Mouse (Mus musculus): ENCODE results near the gene Rassf6. TPM values are rescaled to one million over a fixed set of nuclear protein-coding genes. Genes with fewer than 3 reads are reported as not detected.
"Not testable (repeated sequence)": the region's sequence is repeated elsewhere in the genome, so short reads cannot be mapped to it uniquely, and the experiment has no call there.

Gene Rassf6
- total RNA-seq, 1 experiment from 2014 or later, result 1.7 TPM

DNA sequence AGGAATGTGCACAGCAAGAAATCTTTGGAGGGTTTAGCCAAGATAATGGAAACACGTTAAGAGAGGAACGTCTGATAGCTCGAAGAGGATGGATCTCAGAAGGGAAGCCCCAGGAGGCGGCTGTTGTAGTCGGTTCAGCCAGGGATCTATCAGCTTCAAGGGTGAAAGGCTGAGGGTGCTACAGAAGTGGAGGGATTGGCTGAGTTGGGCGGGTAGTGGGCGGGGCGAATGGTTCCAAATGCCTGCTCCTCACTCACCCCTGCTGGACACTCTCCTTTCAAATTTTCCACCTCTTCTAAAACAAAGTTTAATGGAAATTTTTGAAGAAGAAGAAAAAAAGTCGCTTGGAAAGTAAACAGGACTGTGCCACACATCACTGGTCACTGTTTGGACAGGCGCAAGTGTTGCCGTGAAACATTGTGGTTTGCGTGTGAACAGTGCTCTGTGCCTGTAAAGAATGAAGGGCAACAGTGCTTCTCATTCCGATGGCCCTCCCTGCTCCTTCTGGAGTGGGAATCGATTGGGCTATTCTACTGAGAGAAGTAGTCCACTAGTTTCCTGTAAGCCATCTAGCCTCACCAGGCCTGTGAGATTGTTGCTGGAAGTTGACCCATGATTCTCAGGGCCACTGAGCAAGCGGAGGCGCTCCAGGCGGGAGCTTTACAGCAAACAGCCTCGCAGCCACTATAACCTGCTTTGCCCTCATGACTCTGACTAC is 15.6 kb downstream of the Rassf6 start:
- DNase-seq, result no peak

DNA sequence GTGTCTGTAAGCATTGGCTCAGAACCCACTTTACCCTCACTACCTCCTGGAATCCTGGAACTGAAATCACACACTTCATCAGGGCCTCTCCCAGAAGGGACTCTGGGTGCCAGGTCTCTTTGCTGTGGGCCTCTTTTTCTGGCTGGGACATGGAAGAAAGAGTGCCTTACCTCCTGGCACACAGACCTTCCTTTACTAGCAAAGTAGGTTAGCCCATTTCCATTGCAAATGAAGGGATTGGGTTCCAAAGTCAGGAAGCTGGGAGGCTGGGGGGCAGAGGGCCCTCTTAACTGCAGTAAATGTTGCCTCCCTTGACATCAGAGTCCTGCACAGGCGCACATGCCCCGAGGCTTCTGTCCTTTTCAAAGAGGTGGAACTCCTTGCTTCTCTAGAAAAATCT is 17.2 kb downstream of the Rassf6 start:
- no peak for DNase-seq

DNA sequence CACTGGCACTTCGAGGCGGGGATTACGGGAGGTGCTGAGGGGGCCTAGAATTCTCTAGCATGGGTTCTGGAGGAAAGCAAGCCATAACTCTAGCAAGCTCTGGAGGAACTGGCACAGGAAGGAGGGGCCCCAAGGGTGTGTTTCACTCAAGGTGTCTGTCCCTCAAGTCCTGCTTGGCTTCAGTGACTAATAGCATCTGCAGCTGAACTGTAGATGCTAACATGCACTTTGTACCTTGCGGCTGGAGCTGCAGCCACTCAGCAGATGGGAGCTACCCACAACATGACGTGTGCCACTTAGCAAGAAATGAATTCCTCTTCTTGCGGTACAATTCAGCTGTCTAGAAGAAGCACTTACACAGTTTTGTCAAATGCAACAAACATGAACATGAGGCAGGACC is 18.7 kb downstream of the Rassf6 start:
- no peak for DNase-seq

DNA sequence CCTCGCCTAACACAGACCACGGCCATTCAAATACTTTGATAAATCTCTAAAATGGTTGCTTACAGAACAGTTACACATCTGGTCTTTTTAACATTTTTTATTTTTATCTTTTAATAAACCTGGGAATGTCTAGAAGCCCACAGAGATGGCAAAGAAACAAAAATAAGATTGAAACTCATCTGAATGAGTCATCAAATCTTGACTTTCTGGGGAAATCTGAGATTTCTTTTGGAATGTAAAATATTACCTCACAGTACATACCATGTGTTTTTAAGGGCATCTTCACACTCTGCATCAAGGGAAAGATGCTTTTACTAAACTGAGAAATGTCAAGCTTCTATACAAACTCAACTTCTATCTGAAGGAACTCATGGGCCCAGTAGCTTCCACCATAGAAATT is 19.1 kb downstream of the Rassf6 start:
- no peak for DNase-seq

DNA sequence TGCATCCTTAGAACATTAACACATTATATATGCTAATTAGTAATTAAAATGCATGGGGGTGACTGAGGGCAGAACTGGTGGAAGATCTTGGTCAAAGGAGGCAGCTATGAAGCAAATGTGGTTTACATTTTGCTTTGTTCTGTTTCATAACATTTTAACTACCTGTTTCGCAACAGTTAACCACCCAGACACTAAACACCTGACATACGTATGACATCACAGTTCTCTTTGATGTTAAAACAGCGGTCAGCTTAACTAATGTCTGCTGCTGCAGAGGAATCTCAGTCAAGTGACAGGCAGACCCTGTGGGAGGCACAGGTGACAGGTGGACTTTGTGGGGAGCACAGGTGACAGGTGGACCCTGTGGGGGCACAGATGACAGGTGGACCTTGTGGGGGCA is 22.6 kb downstream of the Rassf6 start:
- no peak for DNase-seq

DNA sequence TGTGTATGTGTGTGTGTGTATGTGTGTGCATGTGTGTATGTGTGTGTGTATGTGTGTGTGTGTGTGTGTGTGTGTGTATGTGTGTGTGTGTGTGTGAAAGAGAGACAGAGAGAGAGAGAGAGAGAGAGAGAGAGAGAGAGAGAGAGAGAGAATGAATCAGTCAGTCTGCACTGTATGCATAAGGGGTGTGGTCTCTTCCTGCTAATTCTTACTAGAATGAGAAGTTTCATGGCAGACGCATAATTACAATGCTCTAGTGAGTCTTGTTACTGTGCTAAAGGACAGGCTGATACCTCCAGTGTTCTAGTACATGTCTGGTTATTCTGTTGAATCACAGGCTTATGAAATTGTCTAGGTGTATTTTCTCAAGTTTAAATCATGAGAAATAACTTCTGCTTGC is 27.7 kb downstream of the Rassf6 start:
- DNase-seq, result not testable (repeated sequence)

DNA sequence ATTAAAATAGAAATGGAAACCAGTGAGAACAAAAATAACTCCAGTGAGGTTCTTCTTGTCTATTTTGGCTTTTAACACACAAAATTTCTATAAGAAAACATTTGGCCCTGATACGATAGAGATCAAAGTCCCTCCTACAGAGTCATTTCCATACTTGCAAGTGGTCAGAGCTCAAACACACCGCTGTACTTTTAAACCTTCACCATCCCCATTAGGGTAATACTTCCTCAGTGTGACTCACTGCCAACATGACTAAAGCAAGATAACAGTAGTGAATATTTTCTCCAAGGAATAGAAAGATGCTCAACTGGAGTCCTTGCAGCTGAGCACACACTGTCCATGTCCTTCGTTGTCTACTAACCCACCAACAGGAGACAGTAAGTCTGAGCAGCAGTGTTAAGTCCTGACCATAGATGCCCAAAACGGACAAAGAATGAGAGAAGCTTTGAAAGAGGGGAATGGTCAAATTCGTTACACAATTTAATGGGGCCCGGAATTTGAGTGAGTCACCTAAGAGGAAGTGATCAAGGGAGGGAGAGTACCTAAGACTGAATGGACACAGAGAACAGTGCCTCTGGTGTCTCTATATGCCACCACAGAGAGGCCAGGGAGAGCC is 28.4 kb downstream of the Rassf6 start:
- no peak for DNase-seq

DNA sequence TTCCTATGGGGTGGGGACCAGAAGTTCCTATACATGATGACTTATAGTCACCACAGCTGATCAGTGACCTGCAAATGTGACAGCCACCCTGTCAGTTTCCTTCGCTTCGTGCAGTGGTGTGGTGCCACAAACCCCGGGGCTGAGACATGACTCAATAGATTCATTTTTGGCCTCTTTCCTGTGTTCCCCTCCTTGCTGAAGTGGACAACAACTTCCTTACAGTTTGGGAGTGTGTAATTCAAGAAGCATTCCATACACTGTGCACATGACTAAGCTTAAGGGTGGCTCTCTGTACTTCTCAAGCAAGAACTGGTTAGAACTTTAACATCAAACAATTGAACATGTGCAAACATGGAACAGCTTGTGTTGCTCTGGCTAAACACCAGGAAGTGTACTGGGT is 29.1 kb downstream of the Rassf6 start:
- no peak for DNase-seq

DNA sequence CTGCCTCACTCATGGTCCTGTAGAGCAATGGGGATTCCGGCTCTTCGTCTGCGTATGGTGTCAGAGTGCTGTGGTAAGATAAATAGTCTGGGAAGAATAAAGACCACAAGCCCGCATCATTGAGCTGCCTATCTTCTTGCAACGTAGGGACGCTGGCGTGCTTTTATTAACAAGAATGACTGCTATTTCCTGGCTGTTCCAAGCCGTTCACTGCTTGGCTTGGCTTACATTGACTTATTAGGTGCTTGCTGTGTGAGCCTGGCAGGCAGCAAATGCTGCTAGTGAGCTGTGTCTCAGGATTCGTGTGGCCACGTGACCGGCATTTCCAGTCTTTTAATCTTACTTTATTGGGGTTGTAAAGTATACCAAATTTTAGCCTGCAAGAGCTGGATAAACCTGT is 31.6 kb downstream of the Rassf6 start:
- DNase-seq, result no peak

DNA sequence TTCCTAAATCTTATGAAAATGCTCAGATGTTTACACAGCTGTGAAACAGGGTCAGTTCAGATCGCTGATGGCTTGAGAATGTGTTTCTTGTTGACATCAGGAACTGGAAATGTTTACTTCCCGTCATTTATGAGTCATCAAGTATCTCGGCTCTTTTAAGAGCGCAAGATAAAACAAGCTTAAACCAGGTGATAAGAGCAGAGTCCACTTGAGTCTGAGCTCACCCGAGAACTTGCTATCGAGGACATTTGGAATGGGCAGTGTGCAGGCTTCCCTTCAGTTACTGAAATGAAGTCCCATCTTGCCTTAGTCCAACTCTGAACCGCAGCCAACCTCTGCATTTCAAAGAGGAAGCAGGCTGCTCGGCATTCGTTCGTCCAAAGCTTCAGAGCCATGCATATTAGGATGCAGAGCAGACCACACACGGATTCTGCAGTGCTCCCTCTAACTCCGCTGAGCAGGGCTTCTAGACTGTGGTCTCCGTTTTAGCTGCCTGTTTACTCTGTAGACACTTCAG is 37.0 kb downstream of the Rassf6 start:
- no peak for DNase-seq

DNA sequence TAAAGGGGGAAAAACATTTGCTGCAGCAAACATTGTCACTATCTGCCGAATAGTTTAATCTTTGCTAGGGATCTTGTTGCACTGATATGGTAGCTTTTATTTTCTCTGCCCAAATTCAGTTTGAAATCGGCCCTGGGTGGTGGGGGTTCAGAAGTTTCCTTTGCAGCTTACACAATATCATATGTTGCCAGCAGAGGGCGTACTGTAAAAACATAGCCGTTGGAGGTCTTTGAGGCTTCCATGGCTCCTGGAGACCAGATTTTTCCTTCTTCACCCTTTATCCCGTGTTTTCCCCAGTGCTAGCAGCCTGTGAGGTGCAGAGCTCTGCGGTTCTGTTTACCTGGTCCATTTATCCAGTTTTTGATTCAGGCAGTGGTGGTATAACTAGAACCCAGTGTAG is 39.0 kb downstream of the Rassf6 start:
- DNase-seq, result peak; percentile 8

DNA sequence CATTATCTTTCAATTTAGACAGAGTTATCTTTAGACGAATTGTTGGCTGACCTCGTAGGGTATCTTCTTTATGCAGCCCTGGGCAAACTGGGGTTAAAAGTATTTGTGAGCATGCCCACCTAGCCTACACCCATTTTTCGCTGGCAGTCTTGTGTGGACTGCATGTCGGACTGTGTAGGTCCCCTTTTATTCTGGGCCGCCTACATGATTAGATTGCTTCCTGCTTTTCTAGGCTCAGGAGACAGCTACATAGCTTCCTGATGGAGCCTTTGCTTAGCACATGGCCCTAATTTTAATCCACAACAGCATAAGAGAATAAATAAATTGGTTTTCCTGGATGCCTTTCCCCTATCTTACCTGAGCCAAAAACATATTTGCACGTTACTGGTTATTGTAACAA is 44.3 kb downstream of the Rassf6 start:
- no peak for DNase-seq

DNA sequence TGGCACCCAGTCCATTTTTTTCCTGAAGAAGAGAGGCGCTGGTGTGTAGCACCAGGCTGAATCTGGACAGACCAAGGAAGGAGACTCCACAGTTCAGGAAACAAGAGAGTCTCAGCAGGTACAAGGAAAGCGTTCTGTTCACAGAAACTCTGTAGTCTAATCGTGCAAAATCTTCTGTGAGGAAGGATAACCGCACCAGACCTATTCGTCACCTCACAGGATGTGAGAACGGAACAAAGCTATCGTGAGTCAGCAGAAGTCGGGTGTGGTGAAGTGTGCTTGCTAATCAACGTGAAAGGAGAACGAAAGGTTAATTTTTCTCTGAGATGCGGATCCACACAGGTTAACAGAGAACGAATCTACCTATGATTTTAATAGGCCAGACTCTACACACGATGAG is 45.5 kb downstream of the Rassf6 start:
- DNase-seq, result no peak

DNA sequence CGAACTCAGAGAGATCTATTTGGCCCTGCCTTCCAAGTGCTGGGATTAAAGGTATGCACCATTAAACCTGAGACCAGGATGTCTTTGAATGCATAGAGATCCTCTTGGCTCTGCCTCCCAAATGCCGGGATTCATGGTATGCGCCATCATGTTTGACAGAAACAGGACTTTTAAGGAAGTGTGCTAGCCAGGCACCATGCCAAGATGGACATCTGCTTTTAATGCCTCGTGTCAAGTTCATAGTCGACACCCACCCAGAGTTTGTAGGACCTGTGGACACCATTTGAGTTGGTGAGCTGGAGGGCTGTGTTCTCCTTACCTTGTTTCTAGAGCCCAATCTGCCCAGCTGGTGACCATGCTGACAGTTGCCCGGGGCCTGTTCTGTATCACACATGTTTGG is 48.5 kb downstream of the Rassf6 start:
- no peak for DNase-seq

DNA sequence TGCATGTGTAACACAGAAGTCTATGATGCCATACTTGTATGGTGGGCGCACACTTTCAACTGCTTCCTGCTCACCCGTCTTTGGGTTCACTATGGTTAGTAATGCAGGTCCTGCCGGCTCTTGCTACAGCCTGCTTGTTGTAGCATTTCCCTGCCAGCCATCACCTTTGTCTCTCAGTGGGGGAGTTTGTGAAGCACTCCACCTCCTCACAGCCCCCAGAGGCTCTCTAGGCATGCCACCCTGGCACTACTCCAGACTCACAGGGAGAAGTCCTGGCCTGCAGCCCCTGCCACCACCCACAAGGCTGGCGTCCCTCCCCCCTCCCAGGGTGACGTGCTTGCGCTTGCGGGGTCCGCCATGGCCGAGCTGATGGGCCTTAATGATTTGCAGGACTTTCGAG is 49.8 kb downstream of the Rassf6 start:
- DNase-seq, result no peak

DNA sequence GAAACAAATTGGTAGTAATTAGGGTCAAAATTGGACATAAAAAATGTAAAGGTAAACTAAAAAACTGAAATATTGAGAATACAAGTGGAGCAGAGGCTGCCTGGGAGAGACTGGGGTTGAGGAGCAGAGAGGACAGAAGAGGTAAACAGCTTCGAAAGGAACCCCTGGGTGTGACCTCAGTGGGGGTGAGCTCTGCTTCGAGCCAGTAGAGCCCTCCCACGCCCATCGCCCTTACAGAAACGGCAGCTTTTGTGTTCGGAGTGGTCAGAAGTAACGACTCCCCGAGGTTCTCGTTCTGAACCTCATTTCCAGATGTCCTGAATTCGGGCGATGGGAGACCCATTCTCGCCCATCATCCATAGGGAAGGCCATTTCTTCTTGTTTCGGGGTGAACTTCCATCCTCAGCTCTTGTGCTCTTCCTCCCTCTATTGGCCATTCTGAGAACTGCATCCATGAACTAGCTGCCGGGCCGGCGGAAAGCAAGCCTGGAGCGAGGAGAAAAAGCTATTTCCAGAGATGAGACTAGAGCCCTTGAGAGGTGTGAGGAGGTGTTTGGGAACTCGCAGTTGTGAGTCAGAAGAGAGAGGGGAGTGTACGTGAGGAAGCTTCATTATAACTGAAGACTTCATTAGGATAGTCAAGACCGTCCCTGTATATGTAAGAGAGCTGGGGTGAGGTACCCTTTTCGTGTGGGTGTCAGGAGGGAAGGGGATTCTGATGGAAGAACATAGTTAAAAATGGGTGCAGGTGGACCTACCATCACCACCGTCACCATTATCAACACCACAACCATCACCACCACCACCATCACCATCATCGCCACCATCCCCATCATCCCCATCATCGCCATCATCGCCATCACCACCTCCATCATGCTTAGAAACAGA is 51.5 kb downstream of the Rassf6 start:
- peak; percentile 39 for DNase-seq

DNA sequence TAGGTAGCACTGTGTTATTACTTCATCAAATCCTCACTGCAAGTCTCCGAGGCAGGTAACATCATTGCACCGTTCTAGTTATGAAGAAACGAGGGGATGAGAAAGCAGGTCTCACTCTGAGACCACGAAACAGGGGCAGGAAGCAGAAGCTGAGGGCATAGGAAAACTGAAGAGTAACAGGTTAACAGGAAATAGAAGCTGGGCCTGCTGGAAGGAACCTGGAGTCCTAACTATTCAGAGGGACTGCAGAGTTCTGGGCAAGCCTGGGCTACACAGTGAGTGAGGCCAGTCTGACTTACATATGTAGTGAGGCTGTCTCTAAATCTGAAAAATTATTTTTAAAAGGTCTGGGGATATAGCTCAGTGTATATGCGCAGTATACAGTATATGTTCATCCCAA is 52.4 kb downstream of the Rassf6 start:
- DNase-seq, result no peak

DNA sequence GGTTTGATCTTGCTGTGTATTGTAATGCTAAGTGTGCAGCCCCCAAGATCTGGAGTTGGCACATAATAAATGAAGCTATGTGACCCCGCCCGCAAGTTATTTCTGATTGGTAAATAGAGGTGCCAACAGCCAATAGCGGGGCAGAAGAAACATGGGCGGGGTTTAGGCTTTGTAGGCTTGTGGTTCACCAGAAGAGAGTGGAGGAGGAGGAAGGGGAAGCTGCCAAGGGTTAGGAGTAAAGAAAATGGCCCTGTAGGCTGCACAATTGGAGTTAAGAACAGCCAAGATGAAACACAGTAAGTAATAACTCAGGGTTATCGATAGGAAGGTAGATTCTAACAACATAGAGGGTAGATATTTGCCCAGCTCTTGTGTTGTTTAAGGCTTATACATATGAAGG is 53.9 kb downstream of the Rassf6 start:
- DNase-seq, result no peak

DNA sequence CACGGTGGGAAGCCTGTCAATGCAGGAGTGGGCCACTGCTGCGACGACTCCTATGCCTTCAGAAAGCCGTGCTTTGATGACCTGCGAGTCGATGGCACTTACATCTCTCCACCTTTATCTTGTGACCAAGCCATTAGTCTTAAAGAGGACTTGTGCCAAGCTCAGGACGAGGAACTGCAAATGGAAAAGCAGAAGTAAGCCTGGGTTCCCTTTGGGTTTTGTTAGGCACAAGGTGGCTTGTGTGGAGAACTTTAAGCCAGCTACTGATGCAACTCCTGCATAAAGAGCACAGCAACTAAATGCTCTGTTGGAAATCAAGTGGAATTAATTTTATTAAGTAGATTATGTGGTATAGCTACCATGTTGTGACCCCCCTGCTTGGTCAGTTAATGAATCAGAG is 55.7 kb downstream of the Rassf6 start:
- no peak for DNase-seq

DNA sequence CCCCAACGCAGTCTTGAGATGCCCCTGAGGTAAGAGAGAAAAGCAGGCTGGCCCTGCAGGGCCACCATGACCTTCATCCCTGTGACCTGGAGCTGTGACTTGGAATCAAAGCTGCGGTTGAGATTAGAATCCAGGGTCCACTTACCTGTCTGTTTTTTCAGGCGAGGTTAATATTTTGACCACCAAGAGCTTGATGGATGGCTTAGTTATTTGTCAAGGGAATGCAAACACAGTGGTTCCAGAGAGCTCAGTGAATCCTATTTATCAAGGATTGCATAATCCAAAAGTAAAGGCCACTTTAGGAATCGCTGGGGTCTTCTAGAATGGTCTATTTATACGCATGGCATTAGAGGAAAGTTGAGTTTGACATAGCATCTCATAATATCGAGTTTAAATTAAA is 58.3 kb downstream of the Rassf6 start:
- no peak for DNase-seq

DNA sequence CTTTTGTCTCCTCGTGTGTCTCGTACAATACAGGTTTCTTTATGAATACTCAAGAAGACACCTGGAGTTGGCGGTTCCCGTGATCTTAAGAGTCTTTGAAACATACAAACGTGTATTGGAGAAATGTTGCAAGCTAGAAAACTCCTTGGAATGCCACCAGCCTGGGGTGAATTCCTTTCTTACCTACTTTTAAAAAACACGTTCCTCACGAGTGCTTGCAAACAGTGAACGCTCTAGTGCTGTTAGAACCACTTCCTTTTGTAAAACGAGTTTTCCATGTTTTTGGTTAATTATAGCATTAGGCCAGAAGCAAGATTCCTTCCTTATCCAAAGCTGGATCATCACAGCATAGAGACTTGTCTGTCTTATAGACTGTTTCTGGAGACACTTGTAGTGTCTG is 60.9 kb downstream of the Rassf6 start:
- no peak for DNase-seq

DNA sequence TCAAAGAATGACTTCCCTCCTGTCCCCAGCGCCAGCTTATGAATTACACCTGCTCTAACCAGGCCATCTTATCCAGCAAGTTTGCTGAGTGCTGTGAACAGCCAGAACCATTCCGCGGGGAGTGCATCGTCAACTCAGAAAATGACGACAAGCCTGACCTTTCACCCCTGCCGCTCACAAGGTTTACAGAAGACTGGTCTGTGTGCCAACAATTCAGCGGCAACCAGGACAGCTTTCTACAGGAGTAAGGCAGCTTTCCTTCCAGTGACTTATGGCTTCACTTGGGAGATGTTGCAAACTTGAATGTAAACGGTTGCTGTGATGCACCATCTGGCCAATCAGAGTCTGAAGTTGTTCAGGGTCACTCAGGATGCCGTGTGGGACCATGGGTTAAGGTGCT is 62.7 kb downstream of the Rassf6 start:
- no peak for DNase-seq

DNA sequence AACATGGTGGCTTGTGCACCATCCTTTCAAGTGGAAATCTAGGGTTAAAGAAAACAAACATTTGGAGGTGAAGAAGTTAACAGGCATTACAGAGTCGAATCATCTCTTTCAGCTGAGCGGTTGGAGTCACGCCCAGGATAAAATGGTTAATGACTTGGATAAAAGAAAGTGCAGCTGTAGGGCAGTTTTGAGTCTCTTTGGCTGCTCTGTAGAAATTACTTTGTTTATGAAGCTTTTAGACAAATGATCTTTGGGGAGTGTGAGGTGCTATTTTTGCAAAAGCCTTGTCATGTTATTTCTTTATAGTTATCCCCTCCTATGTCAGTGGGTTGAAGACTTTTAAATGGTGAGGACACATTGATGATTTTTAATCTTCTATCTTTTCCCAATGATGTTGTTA is 69.2 kb downstream of the Rassf6 start:
- DNase-seq, result no peak
